Mouse (Mus musculus) myocyte (in vitro differentiated cells): Measurements from ENCODE around the gene Ddx46. TPM values are rescaled to one million over a fixed set of nuclear protein-coding genes. Genes with fewer than 3 reads are reported as not detected.
A peak's percentile ranks its signal among the peaks of the same experiment; 100 is the strongest.

Experiments used
- H3K27me3 ChIP-seq: one replicate; pipeline ENCODE4 v1.6.1; 2011; ENCODE audit not compliant: control insufficient read depth, insufficient read depth, insufficient read length
- H3K36me3 ChIP-seq: one replicate; pipeline ENCODE4 v1.6.1; 2011; ENCODE audit not compliant: control insufficient read depth, insufficient read depth
- H3K4me2 ChIP-seq: one replicate; pipeline ENCODE4 v1.6.1; 2011; ENCODE audit warnings: low read depth, control low read depth
- H3K4me3 ChIP-seq: one replicate; pipeline ENCODE4 v1.5.1; 2011; ENCODE audit warnings: mild to moderate bottlenecking, control low read depth, moderate library complexity
- H3K79me2 ChIP-seq: one replicate; pipeline ENCODE4 v1.6.1; 2011; ENCODE audit not compliant: control insufficient read depth, insufficient read depth
- H3ac ChIP-seq: one replicate; pipeline ENCODE4 v1.6.1; 2011; ENCODE audit not compliant: control insufficient read depth, insufficient read length
- CEBPB ChIP-seq: IDR thresholded peaks from 2 replicates; pipeline ENCODE4 v1.6.1; 2011; ENCODE audit warnings: mild to moderate bottlenecking, moderate library complexity; ENCODE audit not compliant: poor library complexity, insufficient read depth, severe bottlenecking
- E2F4 ChIP-seq: IDR thresholded peaks from one replicate; pipeline ENCODE4 v1.6.1; 2011; ENCODE audit warnings: mild to moderate bottlenecking, control low read depth, moderate library complexity; ENCODE audit not compliant: insufficient read depth
- MAX ChIP-seq: IDR thresholded peaks from one replicate; pipeline ENCODE4 v1.6.1; 2011; ENCODE audit warnings: low read depth, mild to moderate bottlenecking, control low read depth
- MYOD1 ChIP-seq, 3 experiments: IDR thresholded peaks; one replicate each; pipeline ENCODE4 v1.6.1; 2011; ENCODE audit warnings: control low read depth in 2 of 3, low read depth in 2 of 3, mild to moderate bottlenecking in 2 of 3, moderate library complexity in 1 of 3; ENCODE audit not compliant: insufficient read length in 2 of 3, control insufficient read depth in 1 of 3
- MYOG ChIP-seq, 3 experiments: IDR thresholded peaks; one replicate each; pipeline ENCODE4 v1.6.1; 2011; ENCODE audit warnings: control low read depth in 2 of 3, low read depth in 2 of 3, mild to moderate bottlenecking in 2 of 3; ENCODE audit not compliant: insufficient read length in 2 of 3, control insufficient read depth in 1 of 3, insufficient read depth in 1 of 3
- POLR2A ChIP-seq: IDR thresholded peaks from one replicate; pipeline ENCODE4 v1.6.1; 2011; ENCODE audit warnings: low read depth, mild to moderate bottlenecking, control low read depth, moderate library complexity; ENCODE audit not compliant: insufficient read length
- POLR2AphosphoS2 ChIP-seq: IDR thresholded peaks from one replicate; pipeline ENCODE4 v1.6.1; 2011; ENCODE audit warnings: low read depth, control low read depth; ENCODE audit not compliant: insufficient read length
- REST ChIP-seq: IDR thresholded peaks from one replicate; pipeline ENCODE4 v1.6.1; 2011; ENCODE audit warnings: mild to moderate bottlenecking, control low read depth, moderate library complexity; ENCODE audit not compliant: insufficient read depth, insufficient read length
- SRF ChIP-seq: IDR thresholded peaks from one replicate; pipeline ENCODE4 v1.6.1; 2011; ENCODE audit warnings: low read depth; ENCODE audit not compliant: control insufficient read depth, insufficient read length
- TCF12 ChIP-seq: IDR thresholded peaks from one replicate; pipeline ENCODE4 v1.6.1; 2011; ENCODE audit warnings: mild to moderate bottlenecking, control low read depth; ENCODE audit not compliant: poor library complexity, insufficient read depth, severe bottlenecking
- TCF3 ChIP-seq: IDR thresholded peaks from one replicate; pipeline ENCODE4 v1.6.1; 2011; ENCODE audit warnings: low read depth, control low read depth; ENCODE audit not compliant: insufficient read length
- USF1 ChIP-seq: IDR thresholded peaks from one replicate; pipeline ENCODE4 v1.6.1; 2011; ENCODE audit warnings: low read depth, mild to moderate bottlenecking, control low read depth, moderate library complexity
- polyA plus RNA-seq: library from polyadenylated mRNA; unstranded; fragments of >200 nt; fragmentation: generic; extraction: Trizol; gene quantifications from one replicate; pipeline ENCODE4 v1.2.1, GENCODE M21; 2012; ENCODE audit warnings: missing spikeins

The Ddx46 gene
- polyA plus RNA-seq, 1 experiment: 8.7 TPM

DNA sequence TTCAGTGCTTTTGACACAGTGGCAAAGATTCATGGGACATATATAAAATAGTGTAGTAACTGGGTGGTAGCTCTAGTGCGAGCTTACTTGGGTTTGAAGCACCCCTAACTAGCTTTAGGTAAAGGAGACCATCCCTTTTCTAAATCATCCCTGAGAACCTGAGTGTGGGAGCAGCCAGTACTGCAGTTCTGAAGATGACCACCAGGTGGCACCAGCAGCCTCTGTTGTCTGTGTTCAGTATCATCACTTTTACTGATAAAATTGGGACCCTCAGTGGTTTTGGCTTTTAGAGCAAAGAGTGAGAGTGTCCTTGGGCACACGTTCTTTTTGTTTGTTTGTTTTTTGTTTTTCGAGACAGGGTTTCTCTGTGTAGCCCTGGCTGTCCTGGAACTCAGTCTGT is 33.2 kb upstream of the Ddx46 start:
- TF ChIP-seq MYOD1 (IDR thresholded peaks at IDR 0.05; ENCODE audit: control insufficient read depth in 1 of 3, insufficient read length in 2 of 3, low read depth in 2 of 3) (no peak), TCF3 (no peak), MYOG (IDR thresholded peaks at IDR 0.05; ENCODE audit: control insufficient read depth in 1 of 3, insufficient read depth in 1 of 3, insufficient read length in 2 of 3, low read depth in 2 of 3) (no peak), MAX (no peak), SRF (no peak), E2F4 (no peak), POLR2AphosphoS2 (no peak), TCF12 (no peak), USF1 (no peak), CEBPB (no peak), POLR2A (no peak), REST (no peak)
- Histone ChIP-seq H3K79me2 (peaks cover 19% of the 10 kb centered on the region), H3K27me3 (no peaks in the 10 kb centered on the region), H3K4me3 (peak overlapping the region; percentile 54), H3K36me3 (peaks cover 8% of the 10 kb centered on the region), H3ac (no peak overlapping the region), H3K4me2 (peak overlapping the region; percentile 76)

DNA sequence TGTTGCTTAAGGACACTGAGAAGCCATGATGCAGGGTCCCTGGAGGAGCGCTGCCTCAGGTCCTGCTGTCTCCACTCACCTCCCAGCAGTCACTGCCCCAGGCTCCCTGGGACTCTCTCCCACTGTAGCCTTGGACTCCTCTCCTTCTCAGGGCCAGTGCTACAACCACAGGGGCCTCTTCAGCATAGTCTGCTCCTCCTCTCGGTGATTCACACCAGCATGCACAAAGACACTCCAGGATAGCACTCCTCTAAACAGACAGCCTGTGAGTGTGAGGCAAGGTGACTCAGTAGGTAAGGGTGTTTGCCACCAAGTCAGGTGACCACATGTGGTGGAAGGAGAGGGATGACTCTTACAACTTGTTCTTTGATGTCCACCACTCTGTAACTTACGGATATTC is 30.2 kb upstream of the Ddx46 start:
- no peaks in the 10 kb centered on the region for H3K27me3 ChIP-seq
- no peak overlapping the region for H3K4me3 ChIP-seq
- H3ac ChIP-seq: no peak overlapping the region
- peaks cover 19% of the 10 kb centered on the region for H3K79me2 ChIP-seq
- H3K36me3 ChIP-seq: no peaks in the 10 kb centered on the region
- no peak overlapping the region for H3K4me2 ChIP-seq
- TF ChIP-seq TCF12: no peak
- TF ChIP-seq TCF3: no peak
- no peak for TF ChIP-seq MYOD1 (IDR thresholded peaks at IDR 0.05; ENCODE audit: control insufficient read depth in 1 of 3, insufficient read length in 2 of 3, low read depth in 2 of 3)
- TF ChIP-seq CEBPB: no peak
- no peak for TF ChIP-seq MAX
- TF ChIP-seq E2F4: no peak
- no peak for TF ChIP-seq POLR2A
- TF ChIP-seq USF1: no peak
- TF ChIP-seq REST: no peak
- TF ChIP-seq SRF: no peak
- no peak for TF ChIP-seq MYOG (IDR thresholded peaks at IDR 0.05; ENCODE audit: control insufficient read depth in 1 of 3, insufficient read depth in 1 of 3, insufficient read length in 2 of 3, low read depth in 2 of 3)
- no peak for TF ChIP-seq POLR2AphosphoS2

DNA sequence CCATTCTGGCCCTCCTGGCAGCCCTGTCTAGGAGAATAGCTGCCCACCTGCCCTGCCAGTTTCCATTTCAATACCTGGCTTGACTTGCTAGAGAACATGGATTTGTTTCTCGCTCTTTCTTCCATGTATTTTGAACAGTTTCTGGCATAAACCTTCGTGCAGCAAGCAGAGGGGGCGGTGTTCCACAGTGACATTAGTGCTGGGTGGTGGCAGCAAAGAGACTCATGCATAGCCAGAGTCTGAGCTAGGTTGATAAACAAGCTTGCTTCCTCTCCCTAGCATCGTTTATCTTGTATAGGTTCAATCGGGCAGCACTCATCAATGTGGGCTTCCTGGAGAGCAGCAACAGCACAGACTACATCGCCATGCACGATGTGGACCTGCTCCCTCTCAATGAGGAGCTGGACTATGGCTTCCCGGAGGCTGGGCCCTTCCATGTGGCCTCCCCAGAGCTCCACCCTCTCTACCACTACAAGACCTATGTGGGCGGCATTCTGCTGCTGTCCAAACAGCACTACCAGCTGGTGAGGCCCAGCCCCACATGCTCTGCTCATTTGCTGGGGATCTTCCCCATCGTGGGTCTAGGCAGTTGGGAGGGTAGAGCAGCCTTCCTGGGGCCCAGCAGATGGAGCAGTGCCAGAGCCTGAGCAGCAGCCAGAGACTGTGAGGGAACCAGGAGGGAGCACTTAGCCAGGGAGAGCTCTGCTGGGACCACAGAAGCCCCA is 27.8 kb upstream of the Ddx46 start:
- peaks cover 4% of the 10 kb centered on the region for H3K36me3 ChIP-seq

DNA sequence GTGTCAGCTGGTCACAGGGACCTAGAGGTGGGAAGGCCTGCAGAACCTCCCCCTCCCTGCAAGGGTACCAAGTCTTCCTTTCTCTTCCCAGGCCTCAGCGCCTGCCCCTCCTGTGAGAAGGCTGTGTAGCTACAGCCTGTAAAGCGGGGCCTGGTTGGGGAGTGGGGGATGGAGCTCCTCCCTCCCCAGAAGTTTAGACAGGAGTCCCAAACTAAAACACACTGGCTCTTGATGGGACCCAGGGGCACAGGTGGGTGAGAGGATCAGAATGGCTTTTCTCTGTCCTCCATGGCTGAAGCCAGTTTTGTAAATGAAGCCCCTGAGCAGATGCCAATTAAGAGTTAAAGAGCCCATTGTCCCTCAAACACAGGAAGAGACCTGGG is 27.2 kb upstream of the Ddx46 start:
- H3K27me3 ChIP-seq: no peaks in the 10 kb centered on the region
- H3K4me2 ChIP-seq: no peak overlapping the region
- peaks cover 7% of the 10 kb centered on the region for H3K79me2 ChIP-seq
- H3K4me3 ChIP-seq: no peak overlapping the region
- peaks cover 4% of the 10 kb centered on the region for H3K36me3 ChIP-seq
- H3ac ChIP-seq: no peak overlapping the region
- TF ChIP-seq SRF (no peak), CEBPB (no peak), MYOD1 (IDR thresholded peaks at IDR 0.05; ENCODE audit: control insufficient read depth in 1 of 3, insufficient read length in 2 of 3, low read depth in 2 of 3) (no peak), MAX (no peak), POLR2AphosphoS2 (no peak), REST (no peak), USF1 (no peak), TCF3 (no peak), E2F4 (no peak), TCF12 (no peak), POLR2A (no peak), MYOG (IDR thresholded peaks at IDR 0.05; ENCODE audit: control insufficient read depth in 1 of 3, insufficient read depth in 1 of 3, insufficient read length in 2 of 3, low read depth in 2 of 3) (no peak)

More for the DNA sequence above, 27.8 kb upstream of the Ddx46 start:
- no peak overlapping the region for H3K4me3 ChIP-seq
- no peak overlapping the region for H3ac ChIP-seq
- H3K27me3 ChIP-seq: no peaks in the 10 kb centered on the region
- no peak for TF ChIP-seq CEBPB
- TF ChIP-seq MYOG (IDR thresholded peaks at IDR 0.05; ENCODE audit: control insufficient read depth in 1 of 3, insufficient read depth in 1 of 3, insufficient read length in 2 of 3, low read depth in 2 of 3): no peak
- no peak for TF ChIP-seq MYOD1 (IDR thresholded peaks at IDR 0.05; ENCODE audit: control insufficient read depth in 1 of 3, insufficient read length in 2 of 3, low read depth in 2 of 3)
- no peak for TF ChIP-seq POLR2A
- peaks cover 12% of the 10 kb centered on the region for H3K79me2 ChIP-seq
- no peak overlapping the region for H3K4me2 ChIP-seq

DNA sequence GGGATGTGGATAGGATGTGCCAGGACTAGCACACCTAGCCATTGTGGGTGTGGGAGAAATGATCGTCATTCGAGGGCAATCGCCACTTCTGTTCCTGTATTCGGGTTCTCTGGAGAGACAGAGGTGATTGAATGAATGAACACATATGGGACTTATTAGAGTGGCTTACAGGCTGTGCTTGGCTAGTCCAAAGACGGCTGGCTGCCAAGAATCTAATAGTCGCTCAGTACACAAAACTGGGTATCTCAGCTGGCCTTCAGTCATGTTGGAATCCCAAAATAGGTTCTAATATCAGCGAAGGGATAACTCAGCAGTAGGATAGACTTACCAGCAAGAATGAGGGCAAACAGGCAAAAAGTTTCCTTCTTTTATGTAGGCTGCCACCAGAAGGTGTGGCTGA is 22.8 kb upstream of the Ddx46 start:
- no peaks in the 10 kb centered on the region for H3K27me3 ChIP-seq
- H3K4me3 ChIP-seq: no peak overlapping the region
- no peak for TF ChIP-seq USF1
- TF ChIP-seq TCF12: no peak
- no peak for TF ChIP-seq POLR2A
- no peak for TF ChIP-seq POLR2AphosphoS2
- no peak for TF ChIP-seq MYOG (IDR thresholded peaks at IDR 0.05; ENCODE audit: control insufficient read depth in 1 of 3, insufficient read depth in 1 of 3, insufficient read length in 2 of 3, low read depth in 2 of 3)
- no peak for TF ChIP-seq SRF
- no peak for TF ChIP-seq TCF3
- TF ChIP-seq REST: no peak
- no peak for TF ChIP-seq E2F4
- H3K36me3 ChIP-seq: peaks cover 4% of the 10 kb centered on the region
- H3K79me2 ChIP-seq: no peaks in the 10 kb centered on the region
- H3ac ChIP-seq: no peak overlapping the region
- H3K4me2 ChIP-seq: no peak overlapping the region
